Mouse (Mus musculus) right cerebral cortex, postnatal 10 days (tissue): ENCODE results near the gene Nop10.
A peak's percentile ranks its signal among the peaks of the same experiment; 100 is the strongest.
"Not testable (repeated sequence)": the region's sequence is repeated elsewhere in the genome, so short reads cannot be mapped to it uniquely, and the experiment has no call there.

Experiments
- DNase-seq, 2 experiments: peaks; one replicate each; pipeline ENCODE4 v3.0.0; 2021; ENCODE audit warnings: low spot score in 2 of 2

Gene Nop10

DNA sequence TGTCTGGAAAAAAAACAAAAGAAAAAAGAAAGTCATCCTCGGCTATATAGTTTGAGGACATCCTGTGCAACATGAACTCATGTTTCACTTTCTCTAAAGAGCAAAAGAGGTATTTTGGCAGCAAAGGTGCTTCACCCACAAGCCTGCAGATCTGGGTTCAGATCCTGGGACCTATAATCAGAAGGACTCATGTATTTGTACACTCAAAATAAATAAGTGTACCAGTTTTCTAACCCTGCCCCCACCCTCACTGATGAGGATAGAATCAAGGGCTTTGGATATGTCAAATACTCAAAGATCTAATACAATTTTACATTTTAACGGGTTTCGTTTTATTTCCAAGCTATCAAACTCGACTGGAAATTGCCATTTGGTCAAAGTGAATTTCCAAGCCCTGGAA lies 2.6 kb downstream of the Nop10 start:
- no peak for DNase-seq

DNA sequence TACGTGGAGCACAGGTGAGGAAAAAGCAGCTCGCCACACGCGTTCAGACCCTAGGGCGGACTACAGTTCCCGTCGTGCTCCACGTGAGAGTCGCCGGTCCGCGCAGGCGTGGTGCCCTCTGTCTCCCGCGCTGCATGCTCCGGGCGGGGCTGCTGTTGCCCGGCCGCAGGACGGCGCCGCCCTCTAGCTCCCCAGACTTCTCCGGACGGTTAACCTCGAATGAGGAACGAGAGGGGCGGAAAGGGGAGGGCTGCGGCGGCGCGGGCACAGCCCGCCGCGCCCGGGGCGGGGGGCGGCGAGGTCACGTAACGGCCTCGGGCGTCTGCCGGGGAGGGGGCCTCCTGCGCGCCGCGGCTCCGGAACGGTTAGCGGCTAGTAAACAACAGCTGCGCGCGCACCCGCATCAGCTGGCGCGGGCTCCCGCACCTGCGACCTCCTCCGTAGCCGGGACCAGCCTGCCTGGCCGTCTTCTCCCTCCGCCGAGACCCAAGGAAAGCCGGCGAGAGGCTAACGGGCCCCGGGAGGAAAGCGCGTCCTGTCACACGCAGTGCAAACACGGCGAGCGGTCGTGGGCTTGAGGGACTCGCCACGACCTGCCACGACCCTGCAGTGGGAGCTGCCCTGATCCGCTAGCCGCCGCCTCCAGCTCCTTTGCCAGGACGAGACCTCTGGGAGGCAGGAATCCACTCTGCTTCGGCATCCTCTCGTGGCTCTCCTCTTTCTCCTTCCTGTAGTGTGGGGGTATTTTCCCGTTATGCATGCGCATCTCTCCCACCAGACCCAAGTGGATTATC lies 3.9 kb downstream of the Nop10 start, which contains the start of gene Slc12a6:
Gene Slc12a6, plus strand, starts transcription at position 378 of the 794 bp plus-strand sequence.
- peak; percentile 94 to 95 for DNase-seq

DNA sequence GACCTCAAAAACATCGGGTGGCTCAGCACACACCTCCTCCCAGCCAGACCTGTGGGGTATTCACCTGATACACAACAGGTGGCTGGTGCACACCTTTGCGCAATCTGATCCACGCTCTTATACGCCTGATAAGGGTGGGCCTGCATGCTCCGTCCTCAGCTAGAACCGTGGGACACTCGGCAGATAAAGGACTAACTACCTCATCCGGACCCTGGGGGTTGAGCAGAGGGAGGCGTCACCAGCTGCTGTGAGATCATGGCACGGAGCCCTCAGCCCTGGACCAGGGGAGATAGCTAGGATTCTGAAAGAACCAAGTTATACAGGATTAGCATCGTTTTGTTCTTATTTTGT lies 4.5 kb downstream of the Nop10 start, which contains the start of gene Gm21985:
Gene Gm21985, plus strand, starts transcription at position 73 of the 351 bp plus-strand sequence.
- peak; percentile 73 to 75 for DNase-seq

DNA sequence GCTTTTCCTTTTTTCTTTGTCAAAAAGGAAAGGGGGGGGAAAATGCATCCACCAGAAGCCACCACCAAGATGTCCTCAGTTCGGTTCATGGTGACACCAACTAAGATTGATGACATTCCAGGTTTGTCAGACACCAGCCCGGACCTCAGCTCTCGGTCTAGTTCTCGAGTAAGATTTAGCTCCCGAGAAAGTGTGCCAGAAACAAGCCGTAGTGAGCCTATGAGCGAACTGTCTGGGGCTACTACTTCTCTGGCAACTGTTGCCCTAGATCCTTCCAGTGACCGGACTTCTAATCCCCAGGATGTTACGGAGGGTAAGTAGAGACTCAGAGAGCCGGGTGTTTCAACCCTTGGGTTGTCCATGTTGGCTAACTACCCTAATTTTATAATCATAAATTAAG lies 5.1 kb downstream of the Nop10 start:
- no peak for DNase-seq

DNA sequence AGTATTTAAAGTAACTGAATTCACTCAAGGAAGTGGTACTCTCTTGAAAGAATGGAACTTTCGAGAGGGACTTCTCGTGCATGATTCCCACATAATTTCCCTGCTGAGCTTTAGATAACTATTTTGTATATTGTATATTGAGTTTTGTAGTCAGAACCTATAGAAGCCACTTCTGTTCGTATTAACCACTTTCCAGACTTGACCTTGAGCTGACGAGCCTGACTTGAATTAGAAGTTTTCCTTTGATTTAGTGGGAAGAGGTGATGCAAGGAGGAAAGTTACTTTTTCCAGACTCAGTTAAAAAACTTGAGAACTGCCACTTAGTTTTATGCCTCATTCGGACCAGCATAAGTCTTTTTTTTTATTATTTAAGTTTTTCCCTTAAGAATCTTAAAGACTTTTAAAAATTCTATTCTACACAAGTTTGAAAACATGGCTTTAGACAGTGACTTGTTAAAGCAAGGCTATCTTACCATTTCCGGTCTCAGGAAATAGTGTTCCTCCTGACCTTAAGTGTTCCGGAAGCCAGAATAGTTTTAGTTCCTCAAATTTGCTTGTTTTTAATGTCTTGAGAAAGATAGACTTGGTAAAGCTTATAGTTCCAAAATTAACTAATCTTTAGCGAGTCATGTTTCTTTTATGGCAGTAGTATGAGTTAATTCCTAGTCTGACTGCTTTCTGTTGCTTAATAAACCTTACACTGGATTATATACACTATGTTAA lies 6.0 kb downstream of the Nop10 start:
- no peak for DNase-seq

DNA sequence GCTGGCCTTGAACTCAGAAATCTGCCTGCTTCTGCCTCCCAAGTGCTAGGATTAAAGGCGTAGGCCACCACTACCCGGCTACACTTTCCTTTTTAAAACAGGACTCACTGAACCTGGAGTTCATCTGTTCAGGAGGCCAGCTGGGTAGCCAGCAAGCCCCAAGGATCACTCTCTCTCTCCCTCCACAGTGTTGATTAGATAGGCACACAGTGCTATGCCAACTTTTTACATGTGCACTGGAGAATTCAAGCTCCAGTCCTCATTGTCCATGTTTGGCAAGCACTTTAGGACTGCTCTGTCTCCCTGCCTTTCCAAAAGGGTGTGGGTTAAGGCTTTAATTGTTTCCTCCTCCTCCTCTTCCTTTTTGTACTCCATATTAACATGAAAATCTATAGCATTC lies 8.3 kb downstream of the Nop10 start:
- no peak for DNase-seq

DNA sequence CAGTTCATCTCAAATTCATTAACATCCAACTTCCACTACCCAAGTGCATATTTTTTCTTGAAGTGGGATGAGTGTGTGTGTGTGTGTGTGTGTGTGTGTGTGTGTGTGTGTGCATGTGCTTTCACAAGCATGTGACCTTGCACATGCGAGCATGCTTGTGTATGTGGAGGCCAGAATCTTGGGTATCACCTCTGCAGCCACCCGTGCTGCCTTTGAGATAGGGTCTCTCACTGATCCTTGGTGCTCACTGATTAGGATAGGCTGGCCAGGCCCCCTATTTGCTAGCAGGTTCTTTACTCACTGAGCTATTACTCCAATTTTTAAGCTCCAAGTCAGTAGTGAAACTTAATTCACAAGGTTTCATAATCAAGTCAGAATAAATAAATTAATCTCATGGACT lies 11.2 kb downstream of the Nop10 start:
- DNase-seq = no peak

DNA sequence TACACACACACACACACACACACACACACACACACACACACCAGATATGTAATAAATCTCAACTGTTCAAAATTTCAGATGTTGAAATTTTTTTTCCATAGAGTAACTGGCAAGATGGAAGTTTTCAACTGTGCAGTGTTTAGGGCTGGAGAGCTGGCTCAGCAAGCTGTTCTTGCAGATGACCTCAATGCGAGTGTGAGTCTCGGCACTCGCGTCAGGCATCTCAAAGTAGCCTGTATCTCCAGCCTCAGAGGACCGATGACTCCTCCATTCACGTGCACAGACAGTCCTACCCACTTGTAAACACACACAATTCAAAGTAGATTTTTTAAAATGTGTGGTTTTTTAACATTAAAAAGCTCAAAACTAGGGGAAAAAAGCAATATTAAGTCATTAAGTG lies 11.7 kb downstream of the Nop10 start:
- DNase-seq = no peak

DNA sequence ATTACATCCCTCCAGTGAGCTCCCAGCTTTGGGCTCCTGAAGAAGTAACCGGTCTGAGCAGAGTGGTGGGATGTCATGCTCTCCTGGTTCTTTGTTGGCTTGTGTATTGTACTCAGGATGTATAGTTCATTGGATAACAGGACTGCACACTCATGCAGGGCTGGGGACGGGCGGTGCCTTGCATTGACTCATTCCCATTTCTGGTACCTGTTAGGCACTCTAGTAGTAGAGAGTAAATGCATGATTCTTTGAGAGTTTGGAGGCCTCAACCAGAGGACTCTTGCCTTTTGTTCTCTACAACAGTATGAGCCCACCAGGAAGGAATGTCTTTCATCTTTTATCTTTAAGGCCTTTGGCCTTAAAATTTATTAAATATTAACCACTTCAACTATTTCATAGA lies 15.1 kb downstream of the Nop10 start:
- no peak for DNase-seq

DNA sequence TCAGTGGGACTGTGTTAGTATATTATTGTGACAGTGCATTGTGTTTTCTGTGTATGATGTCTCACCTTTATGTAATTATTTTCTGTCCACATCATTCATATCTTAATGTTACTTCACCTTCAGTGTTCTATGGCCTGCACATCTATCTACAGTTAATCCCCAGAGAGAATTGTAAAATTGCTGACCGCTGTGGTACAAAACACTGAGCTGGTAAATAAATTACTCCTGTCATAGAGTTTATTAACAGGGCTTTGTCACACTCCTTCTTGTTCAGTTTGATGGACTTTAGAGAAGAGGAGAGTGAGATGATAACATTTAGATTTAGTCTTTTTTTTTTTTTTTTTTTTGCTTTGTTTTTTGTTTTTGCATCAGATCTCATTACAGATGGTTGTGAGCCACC lies 21.1 kb downstream of the Nop10 start:
- DNase-seq = no peak

DNA sequence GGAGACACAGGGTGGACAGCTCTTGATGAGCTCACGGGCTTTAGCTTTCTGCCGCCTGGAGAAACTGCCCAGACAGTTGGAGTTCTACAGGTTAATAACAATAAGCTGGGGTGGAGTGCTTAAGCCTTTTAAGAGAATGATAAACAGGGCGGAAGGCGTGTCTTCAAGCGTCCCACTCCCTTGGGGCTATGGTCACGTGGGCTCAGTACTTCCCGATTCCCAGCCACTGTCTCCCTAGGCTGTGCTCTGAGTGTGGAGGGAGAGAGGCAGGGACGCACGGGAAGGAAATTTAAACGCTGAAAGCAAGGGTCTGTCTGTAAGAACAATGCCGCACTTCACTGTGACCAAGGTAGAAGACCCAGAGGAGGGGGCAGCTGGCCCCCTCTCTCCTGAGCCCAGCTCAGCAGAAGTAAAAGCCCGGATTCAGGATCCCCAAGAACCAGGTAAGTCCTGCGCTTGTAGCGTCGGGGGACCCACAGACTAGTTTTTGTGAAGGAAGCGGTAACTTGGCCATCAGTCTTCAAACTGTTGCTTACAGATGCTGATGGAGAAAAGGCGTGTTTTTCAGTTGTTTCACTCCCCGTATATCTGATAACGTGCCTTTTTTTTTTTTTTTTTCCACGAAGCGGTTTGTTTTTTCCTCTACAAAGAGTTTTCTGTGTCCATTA lies 22.8 kb downstream of the Nop10 start:
- no peak for DNase-seq

DNA sequence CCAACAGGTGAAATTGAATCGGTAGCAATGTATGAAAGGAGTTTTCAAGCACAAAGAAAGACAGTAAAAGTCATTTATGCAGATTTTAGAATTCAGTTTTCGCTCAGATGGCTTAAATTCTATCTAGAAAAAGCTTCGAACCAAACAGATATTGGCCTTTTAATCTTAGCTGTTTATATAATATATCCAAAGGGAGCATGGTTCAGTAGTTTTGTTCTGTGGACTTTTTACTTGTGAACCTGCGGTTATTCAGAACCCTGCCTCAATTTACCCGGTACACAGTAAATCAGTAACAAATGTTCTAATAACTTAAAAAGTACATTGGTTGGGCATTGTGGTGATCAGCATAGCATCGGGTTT lies 23.3 kb downstream of the Nop10 start:
- DNase-seq = no peak

DNA sequence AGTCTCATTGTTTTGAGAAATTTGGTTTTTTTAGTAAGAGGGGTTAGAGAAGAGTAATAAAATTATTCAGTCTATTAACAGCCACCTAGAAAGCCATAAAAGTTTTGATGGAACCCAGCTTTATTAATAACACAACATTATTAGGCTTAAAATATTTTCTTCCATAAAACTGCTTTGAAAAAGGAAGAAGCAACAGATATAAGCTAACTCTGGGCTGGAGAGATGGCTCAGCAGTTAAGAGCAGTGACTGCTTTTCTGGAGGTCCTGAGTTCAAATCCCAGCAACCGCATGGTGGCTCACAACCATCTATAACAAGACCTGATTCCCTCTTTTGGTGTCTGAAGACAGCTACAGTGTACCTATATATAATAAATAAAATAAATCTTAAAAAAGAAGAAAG lies 24.3 kb downstream of the Nop10 start:
- DNase-seq = not testable (repeated sequence)

DNA sequence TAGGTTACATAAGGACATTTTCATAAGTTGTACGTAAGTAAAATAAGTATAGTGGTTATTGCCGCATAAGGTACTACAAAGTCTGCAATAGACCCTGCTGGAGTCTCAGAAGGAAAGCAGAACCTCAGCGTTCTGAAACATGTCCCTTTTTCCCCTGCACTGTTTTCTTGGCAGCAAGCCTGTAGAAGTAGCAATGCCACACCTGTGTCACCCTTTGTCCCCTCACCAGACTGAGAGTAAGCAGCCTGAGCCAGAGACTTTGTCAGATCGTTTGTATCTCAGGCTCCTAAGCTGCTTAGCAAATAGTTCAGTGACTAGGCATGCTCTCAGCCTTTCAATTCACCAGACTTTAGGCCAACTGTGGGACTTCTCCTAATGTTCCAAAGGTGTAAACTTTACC lies 25.3 kb downstream of the Nop10 start:
- DNase-seq = no peak

DNA sequence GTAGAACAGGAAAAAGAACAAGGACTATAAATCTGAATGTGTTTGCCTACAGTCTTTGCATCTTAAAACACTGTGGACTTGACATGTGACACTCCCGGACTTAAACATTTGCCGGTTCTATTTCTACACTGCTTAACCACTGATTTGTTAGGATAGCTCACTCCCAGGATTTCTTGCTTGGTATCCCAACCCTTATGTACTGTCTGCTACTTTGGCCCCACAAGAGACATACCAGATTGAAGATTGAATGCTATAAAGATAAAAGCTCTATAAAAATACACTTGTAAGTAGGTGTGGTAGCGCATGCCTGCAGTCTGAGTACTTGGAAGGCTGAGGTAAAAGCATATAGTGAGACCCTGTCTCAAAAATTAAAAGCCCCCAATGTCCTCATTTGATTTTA lies 27.8 kb downstream of the Nop10 start:
- DNase-seq = no peak

DNA sequence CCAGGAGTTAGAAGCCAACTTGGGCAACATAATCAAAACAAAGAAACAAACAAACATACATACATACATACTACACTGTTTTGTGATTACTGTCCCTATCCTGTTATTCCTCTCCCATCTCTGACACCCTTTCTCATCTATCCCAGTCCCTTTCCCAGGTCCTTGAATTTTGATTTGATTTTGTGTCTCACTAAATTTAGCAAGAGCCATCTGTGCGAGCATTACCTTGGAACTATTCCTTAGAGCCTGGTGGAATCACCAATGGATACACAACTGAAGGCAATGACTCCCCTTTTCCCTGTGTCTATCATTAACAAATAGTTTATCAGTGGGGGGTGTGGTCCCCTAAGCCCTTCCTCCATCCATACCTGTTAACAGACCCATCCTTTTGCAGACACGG lies 31.1 kb downstream of the Nop10 start:
- DNase-seq = no peak

DNA sequence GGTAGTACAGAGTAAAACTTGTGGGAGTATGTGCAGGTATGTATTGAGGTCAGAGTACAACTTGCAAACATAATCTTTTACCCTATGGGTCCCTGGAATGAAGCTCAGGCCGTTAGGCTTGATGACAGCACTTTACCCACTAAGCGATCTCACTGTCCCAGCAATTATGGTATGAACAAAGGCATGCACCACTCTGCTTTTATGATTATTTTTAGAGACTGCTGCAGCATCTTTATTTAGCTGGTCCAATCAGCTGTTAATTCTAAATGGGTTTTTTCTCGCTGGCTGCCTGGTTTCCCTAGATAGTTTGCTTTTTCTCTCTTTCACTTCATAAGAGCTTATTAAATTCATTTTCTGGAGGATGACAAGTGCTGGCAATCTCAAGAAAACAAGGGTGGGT lies 34.5 kb downstream of the Nop10 start:
- peak in 1 of 2 experiments; percentile 57 for DNase-seq

DNA sequence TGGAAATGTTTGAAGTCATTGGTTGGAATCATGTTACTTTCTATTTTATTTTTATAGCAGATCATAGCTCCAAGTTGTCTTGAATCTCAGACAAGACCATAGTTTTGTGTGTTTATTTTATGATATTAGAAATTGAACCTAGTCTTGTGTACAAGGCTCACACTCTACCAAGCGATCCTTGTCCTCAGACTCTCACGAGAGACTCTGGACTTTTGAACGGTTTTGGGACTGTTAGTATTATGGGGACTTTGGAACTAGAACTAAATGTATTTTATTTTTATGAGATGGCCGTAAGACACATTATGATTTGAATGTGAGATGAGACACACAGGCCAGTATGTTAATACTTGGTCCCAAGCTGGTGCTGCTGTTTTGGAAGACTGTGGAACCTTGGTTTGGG lies 36.5 kb downstream of the Nop10 start:
- DNase-seq = no peak

DNA sequence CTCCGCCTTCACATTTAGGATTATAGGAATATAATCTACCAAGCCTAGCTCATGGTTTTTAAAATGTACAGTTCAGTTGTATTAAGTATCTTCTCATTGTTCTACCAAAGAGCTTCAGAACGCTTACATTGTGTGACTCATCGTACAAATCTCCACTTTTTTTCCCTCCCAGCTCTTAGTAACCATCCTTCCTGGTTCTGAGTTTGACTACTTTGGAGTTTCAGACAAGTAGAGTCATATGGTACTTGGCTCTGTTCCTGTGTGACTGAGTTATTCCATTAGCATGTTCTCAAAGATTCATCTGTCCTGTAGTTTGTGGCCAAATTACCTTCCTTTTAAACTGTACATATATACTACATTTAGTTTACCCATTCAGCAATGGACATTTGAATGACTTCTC lies 46.9 kb downstream of the Nop10 start:
- no peak for DNase-seq

DNA sequence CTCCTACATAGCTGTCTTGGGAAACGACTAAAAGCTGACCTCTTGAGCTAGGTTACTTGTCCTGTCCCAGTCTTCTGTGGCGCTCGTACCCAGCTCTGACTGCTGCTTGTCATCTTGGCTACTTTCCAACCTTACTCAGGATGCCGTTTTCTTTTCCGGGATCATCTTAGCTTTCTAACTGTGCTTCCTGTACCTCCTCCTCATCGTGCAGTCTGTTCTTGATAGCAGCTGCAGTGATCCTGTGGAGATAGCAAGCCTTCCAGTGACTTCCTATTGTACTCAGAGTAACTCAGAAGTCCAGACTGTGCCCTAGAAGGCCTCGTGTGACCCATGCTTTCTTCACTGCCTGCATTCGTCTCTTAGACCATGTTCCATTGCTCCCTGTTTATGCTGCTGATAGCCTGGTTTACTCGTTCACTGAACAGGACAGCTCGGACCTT lies 47.5 kb downstream of the Nop10 start:
- no peak for DNase-seq
